Mouse (Mus musculus): ENCODE results near the gene Asb5.
"Not testable (repeated sequence)": the region's sequence is repeated elsewhere in the genome, so short reads cannot be mapped to it uniquely, and the experiment has no call there.

Gene Asb5

DNA sequence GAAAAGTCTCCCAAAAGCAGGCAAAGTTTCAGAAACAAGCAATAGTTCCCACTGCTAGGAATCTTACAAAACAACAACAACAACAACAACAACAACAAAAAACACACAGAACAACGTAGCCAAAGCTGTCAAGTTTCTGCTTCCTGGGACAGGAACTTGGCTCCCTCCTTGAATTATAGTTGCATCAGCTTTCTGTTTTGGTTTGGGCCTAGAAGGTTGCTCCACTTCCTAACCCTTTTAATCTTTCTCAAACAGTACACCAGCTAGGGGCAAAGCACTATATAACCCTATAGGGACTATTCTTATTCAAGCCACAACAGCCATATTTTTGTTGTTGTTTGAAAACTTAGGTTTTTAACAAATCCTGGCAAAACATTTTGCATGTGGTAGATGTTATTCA, 12.0 kb downstream of the Asb5 start:
- no peak for DNase-seq

DNA sequence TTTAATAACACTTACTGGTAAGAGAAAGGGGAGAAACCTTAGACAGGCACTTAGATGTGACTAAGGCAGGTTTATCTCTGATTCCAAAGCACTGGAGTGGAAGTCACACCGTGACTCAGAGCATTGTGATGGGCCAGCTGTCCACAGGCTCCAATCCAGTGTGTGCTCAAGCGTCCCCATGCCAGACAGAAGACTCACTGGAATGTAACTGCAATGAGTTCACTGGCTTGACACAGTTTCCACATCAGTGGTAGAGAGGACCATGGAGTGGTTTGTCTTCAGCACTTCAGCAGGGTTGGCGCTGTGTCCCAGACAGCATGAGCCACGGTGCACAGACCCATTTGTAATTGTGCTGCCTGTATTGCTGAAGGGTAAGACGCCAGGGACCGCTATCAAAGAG, 19.0 kb downstream of the Asb5 start:
- DNase-seq: no peak

DNA sequence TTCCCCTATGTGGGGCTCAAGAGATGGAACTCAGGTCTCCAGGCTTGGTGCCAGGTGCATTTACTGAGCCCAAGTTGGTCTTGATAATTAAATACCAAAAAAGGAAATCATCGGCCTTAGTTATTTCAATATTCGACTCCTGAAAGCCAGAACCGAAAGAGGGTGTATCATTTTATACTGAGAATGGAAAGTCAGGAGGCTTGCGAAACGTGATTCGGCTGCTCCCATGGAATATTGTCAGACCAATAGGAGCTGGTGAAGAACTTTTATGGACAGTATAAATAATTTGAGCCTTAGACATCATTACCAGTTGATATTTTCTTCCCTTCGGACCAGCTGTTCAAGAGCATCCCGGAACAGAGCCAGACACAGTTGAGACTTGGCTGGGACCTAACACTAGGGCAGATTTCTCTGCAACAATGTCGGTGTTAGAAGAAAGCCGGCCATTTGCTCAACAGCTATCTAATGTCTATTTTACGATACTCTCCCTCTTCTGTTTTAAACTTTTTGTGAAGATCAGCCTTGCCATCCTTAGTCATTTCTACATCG, 20.7 kb downstream of the Asb5 start:
- DNase-seq: no peak

DNA sequence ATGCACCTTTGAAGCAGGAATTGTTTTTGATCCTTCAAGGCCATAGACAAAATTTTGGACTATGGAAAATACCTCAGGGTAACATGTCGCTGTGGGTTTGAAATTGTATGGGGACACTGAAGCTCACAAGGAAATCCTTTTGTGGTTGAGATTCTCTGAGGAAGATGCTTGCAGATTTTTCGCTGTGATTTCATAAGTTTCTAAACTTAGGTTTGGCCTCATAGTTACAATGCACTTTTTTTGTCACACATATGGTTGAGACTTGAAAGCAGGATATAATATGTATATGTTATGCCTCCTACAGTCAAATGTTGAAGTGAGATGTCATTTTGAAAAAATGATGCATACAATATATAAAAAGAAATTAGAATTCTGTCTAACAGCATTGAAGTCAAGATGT, 25.5 kb downstream of the Asb5 start:
- DNase-seq: no peak

DNA sequence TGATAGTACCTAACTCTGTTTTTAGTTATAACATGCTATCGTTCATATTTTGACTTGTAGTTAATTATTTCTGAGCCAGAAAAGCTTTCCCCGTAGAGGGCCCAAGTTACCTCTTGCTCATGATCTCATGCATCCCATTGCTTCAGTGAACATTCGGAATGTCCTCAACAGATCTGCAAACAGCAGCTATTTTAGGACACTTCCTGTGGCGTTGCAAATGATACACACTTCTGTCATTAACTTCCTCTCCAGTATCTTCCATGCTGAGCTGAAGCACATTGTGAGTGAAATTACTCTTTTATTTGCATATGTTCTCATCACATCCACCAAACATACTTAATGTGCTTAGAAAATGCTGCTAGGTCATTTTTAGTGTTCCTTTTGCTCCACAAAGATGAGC, 32.8 kb downstream of the Asb5 start:
- no peak for DNase-seq

DNA sequence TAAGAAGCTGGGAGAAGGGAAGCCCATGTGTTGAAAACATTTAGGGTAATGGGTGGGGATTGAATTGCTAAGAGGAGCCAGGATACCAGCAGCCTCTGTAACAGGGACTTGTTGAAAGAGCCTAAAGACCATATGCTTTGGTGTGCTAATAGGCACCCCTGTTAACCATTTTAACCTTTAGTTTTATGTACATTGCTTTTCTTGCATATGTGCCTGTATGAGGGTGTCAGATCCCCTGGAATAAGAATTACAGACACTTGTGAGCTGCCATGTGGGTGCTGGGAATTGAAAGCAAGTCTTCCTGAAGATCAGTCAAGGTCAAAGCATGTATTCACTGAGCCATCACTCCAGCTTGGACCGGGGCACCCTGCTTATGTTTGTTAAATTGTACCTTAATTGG, 35.8 kb downstream of the Asb5 start:
- no peak for DNase-seq

DNA sequence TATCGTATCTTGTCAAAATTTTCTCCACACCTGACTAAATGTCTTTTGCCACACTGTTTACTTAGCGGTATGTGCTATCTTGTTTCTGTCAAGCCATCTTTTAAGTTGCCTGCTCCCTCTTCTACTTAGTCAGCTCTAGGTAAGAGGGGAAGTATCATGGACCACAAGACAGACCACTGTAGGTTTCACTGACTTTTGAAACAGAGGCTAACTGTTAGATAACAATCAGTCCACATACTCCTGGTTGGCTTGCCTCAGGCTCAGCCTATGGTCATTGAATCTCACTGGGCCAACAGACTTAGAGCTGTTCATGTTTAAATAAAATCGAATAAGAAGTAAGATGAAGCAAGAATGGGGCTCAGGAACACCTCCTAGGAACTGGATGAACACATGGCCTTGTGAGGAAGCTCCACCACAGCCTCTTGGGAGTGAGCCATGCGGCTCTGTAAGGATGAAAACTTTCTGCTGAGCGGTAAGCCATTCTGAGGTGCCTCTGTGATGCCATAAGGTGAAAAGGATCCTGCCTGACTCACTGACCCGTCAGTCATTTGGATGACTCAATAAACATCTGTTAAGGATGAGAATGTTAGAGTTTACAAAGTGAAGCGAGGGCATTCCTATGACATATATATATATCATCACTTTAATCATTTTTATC, 36.4 kb downstream of the Asb5 start:
- no peak for DNase-seq

DNA sequence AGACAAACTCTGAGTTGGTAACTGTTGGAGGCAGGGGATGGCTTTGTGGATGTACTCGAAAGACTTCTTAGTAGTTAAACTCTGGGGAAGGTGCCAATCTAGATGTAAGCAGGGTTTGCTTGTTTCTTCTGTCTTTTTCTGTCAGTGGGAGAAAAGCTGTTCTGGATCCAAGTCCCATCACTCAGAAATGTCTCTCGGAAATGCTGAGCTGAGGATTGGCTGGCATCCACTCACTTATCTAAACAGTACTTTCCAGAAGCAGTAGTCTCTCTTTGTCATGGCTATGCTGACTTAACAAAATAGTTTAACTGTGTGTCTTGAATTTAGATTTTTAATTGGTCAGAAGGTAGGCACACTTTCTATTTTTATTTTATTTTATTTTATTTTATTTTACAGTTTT, 37.8 kb downstream of the Asb5 start:
- no peak for DNase-seq

DNA sequence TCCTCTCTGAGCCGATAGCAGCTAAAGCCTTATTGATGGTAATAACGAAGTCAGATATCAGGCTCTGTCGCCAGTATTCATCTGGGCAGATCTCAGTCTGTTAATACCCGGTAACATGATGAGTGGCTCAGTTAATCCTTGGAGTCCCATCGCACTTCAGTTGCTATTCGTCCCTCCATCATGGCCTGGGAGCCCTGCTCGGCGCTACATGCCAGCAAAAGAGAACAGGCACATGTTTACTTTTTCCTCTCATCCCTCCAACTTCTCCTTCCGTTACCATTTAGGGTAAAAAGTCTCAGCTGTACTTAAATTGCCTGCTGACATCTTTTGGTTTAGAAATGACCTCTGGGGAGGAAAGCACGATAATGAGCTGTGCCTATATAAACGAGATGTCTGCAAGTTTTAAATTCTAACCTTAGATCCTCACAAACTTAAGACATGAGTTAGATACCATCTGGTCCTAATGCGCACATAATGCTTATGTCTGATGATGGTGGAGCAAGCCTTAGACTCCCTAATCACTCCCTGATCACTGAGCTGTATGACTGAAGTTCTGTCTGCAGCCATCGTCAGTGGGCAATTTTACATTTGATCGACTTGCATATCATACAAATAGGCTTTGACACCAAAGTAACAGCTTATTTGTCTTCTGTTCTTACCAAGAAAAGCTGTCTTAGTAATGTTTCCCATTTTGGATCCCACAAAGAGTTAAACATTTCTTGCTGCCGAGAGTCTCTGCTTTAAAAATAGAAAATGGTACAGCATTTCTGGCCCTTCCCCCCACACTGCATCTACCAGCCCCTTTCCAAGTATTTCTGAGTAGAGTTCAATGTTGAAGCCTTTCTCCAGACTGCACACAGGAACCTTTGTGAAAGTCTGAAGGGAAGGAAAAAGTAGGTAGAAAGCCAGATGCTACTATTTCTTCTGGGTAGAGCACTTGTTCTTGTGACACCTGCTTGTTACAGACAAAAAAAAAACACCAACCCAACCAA, 41.5 kb downstream of the Asb5 start:
- DNase-seq: no peak

DNA sequence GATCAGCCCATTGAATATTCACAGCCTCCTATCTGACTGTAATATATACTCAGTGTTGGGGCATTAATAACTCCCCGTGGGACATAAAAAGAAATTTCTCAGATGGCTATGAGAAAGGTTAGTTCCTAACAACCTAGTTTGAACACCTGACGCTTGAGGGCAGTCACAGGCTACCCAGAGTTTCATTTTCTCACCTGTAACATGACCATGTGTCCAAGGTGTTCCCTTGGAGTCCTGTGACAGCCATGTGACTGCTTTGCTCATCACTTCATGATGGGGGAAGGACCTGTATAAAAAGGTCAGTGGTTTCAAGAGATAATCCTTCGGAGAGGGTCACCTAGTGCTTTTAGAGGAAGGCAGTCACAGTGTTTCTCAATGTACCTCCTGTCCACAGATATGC, 52.1 kb downstream of the Asb5 start:
- DNase-seq: no peak

DNA sequence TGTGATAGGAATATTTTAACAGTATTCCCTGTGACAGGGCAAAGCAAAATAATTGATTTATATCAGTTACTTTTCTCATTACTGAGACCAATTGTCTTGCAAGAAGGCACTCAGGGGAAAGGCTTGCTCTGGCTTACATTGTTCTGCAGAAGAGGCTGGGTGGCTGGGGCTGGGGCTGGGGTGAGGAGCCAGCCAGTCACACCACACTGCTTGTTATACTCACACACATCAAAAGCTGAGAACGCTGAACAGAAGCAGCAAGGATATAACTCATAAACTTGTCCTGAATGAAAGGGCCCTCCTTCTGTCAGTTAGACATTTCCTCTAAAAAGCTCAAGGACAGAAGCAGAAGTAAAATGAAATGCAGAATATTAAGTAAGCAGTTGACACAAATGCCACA, 53.5 kb downstream of the Asb5 start:
- no peak for DNase-seq

DNA sequence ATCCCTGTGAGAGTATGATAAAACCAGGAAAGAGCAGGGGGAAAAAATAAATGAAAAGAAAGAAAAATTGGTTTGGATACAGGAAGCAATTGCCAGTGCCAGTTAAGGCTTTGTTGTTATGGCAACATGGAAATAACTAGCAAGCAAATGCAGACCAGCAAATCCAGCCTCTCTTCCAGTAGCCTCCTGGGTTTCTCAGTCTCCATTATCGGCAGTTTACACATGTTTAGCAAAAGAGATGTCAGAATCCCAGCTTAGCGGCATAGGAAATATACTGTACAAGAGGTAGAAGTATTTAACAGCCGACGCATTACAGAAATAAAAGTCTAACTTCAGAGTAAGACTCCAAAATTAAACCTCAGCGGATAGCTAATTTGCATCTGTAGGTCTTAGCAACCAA, 65.3 kb downstream of the Asb5 start:
- DNase-seq: no peak

DNA sequence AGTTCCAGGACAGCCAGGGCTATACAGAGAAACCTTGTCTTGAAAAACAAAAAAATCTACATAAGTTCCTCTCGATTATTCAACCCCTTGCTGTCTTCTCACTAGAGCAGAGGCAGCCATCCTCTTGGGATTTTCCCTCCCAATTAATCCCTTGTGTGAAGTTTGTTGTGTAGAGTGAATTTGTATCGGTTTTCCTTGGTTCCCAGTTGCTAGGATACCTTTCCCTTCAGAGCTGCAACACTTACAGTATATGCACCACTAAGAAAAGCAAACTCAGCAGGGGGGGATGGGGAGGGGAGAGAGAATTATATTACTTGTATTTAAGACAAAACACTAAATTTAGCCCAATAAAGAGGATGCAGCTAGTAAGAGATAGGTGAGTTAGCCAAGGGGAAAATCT, 66.7 kb downstream of the Asb5 start:
- DNase-seq: no peak

DNA sequence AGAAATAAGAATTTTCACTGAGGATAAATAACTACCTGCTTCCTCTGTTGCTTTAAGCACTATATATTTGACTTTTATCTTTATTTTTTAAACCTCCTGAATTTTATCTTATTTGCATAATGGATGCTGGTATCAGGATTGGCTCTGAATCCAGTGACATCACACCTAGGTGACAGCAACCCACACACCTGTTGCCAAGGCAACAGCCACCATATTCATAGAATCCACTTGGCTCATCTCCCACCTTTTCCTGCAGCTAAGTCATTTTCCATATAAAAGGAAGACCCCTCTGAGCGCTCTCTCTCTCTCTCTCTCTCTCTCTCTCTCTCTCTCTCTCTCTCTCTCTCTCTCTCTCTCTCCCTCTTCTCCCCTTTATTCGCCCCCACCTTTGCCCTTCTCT, 67.6 kb downstream of the Asb5 start:
- no peak for DNase-seq

DNA sequence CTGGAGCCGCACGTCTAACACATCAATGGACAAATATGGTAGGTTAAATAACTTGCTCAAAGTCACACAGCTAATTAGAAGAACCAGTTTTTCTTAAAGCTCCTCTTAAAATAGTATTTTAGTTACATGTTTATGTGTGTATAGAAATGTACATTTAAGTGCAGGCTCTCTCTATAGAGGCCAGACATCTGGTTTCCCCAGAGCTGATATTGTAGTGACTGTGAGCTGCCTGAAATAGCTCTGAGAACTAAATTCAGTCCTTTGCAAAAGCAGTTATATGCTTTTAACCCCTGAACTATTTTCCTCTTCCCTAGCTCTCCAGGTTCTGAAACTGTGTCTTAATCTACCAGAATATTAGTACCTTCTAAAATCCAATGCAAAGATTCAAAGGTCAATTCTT, 68.0 kb downstream of the Asb5 start:
- DNase-seq: no peak

DNA sequence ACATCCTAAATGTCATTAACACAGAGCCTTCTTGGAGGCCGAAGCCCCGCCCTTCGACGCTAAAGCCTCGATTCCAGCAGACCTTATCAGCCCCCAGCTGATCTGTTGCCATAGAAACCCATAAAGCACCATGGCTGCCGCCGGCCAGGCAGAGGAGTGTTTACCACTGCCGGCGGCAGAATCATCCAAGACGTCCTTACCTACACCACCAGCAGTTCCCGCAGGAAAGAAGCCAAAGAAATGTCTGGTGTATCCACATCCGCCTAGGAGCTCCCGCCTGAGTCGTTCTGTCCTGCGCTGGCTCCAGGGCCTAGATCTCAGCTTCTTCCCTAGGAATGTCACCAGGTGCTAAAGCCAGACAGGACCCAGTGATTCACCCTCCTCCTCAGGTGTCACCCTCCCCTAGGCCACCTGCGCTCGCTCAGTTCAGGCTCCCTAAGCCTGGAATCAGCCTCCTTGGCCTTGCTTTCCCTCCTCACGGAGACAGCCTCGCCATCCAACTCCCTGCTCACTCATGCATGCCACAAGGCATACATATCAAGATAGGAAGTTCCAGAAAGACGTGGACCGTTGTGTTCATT, 71.4 kb downstream of the Asb5 start, which contains the start of gene Spata4:
Gene Spata4 (plus strand): TSS at position 111 of the 581 bp plus-strand sequence.
- DNase-seq: no peak

DNA sequence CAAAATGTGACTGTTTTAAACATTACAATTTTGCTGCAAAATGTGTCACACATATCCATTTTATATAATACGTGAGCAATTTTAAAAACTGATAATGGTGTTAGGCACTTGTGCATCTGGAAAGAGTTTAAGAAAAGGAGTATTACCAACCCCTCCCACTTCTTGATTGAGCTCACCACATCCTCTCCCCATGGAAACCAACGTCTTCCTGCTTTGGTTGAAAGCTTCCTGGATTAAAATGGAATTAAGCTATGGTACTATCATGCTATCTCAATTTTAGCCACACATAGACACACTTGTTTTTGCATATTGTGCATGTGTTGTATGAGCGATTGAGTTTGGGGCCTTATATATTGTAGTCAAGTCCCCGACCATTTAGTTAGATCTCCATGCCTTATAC, 74.1 kb downstream of the Asb5 start:
- no peak for DNase-seq

DNA sequence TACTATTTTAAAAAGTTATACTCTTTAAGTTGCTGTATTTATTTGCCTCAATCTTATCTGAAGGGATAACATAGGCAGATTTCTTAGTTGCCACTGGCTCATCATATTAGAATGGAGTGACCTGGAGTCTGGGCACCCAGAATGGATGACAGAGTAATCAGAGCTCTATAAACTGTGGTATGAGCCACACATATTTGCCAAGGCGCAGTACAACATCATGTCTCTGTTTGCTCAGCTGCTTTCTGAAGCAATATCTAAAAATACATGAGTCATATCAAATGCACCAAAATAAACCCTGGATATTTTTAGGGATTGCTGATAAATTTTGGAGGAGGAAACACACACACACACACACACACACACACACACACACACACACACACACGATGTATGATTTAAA, 80.0 kb downstream of the Asb5 start:
- no peak for DNase-seq

DNA sequence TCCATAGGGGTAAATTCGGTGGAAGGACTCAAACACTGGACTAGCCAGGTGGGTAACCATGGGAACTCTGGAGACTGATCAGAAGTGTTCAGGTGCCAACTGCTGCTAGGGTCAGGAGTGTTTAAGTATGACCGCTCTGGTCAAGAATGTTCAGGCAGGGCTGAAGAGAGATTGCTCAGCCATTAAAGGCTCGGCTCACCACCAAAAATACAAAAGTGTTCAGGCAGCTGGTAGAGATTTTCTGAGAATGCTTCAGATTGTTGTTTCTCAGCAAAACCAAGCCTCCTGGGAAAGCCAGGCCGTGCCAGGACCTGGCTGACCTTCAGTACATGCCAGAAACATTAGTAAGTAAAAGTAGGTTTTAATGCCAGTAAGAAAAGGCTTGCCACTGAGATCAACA, 80.9 kb downstream of the Asb5 start:
- no peak for DNase-seq

DNA sequence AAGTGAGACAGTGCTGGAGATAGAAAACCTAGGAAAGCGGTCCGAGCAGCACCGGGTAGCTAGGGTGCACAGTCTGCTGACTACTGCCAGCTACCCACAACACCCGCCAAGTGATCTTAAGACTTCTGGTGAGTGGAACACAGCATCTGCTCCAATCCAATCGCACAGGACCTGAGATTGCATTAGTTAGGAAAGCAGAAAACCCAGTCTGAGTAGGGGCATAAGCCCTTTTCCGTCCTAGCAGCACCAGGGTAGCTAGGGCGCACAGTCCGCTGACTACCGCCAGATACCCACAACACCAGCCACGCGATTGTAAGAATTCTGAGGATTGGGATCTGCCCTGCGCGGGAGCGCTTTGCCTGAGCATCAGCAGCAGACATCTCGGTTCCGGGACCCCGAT, 87.3 kb downstream of the Asb5 start:
- DNase-seq: not testable (repeated sequence)
